Mouse (Mus musculus) thymus, adult 2 months (tissue): ENCODE measurements around the gene Dnajc12.

Experiments
- CTCF ChIP-seq: fragments of 200-500 bp; IDR thresholded peaks from 2 replicates; pipeline ENCODE4 v1.5.1; 2012; ENCODE audit warnings: mild to moderate bottlenecking, control low read depth, low read length, moderate library complexity, borderline replicate concordance; ENCODE audit not compliant: control insufficient read depth, poor library complexity, insufficient read depth; ENCODE audit errors: extremely low read depth
- POLR2A ChIP-seq: fragments of 200-500 bp; IDR thresholded peaks from 2 replicates; pipeline ENCODE4 v1.6.1; 2012; ENCODE audit warnings: mild to moderate bottlenecking, low read length, control low read depth, moderate library complexity; ENCODE audit not compliant: control insufficient read depth, poor library complexity, insufficient read depth; ENCODE audit errors: extremely low read depth

GRCm38 (mm10) chr10:63429380-63429779 is 47.1 kb downstream of the Dnajc12 start:
- 0 out of 2 replicates have a peak, but pooled peaks have one; percentile 56 for TF ChIP-seq POLR2A
- peak; percentile 12; the same call in 1 of the 2 replicates for TF ChIP-seq CTCF
